Mouse (Mus musculus): ENCODE measurements around the gene Gm10295. TPM values are rescaled to one million over a fixed set of nuclear protein-coding genes. Genes with fewer than 3 reads are reported as not detected.

The Gm10295 gene
- polyA plus RNA-seq, 1 experiment, result not detected

DNA sequence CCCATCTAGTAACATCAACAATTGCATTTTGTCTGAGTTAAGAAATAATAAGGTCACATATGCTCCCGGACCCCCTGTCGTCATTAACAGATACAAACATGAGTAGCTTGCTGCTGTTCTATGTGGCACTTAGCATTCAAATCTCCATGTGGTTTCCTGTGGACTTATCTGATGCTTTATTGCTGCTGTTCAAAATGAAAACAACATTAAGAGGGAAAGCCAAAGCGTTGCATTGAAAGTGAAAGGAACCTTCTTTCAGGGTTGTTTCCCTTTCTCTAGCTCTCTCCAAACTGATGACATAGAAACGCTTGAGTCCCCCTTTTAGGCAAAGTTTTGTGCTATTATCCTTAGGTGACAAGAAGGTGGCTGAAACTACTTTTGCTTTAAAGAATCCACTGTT, 48.6 kb downstream of the Gm10295 start:
- 56% methylated on average over 4 of the region's 4 CpGs for WGBS
- no peak for DNase-seq
- Histone ChIP-seq H3K4me1 (ENCODE audit: control insufficient read depth, insufficient read depth, low read length) (no peaks in the 10 kb centered on the region), H3K4me3 (replicated peaks; ENCODE audit: extremely low read depth, low read depth, low read length) (no peak overlapping the region)
- TF ChIP-seq CTCF (IDR thresholded peaks at IDR 0.05; ENCODE audit: insufficient read depth, low read length) (no peak), POLR2A (IDR thresholded peaks at IDR 0.05; ENCODE audit: borderline replicate concordance, extremely low read depth, low read depth, low read length) (no peak)

Measured in lung, adult 2 months (tissue).